Mouse (Mus musculus) liver, embryonic 18 days (tissue): ENCODE results near the gene Brinp2. TPM values are rescaled to one million over a fixed set of nuclear protein-coding genes. Genes with fewer than 3 reads are reported as not detected.

Experiments
- polyA plus RNA-seq: library from polyadenylated mRNA; depleted of rRNA; stranded (reverse); fragments of >200 nt; gene quantifications from 2 replicates; pipeline ENCODE4 v1.2.3, GENCODE M21; 2012; rRNA removed

Brinp2 gene
- polyA plus RNA-seq, result 0.01 TPM in 2 replicates

DNA sequence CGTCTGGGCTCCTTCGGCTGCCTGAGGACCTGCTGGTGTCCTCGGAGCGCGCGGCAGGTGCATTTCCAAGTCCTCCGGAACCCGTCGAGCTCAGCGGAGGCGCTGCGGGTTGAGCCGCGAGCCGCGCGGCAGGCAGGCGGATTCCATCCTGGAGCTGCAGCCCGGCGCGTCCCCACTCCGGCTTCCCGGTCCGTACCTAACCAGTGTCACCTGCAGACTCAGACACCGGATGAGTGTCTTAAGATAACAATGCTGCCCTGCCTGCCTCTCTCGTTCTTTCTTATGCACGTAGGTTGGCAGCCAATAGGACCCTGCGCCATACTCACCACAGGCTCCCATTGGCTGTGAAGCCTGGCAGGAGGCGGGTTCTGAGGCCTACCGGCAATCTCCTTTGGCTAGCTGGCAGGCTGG, at the start of gene Brinp2:
Brinp2 (minus strand) TSS at position 276 of the 411 bp plus-strand sequence.

DNA sequence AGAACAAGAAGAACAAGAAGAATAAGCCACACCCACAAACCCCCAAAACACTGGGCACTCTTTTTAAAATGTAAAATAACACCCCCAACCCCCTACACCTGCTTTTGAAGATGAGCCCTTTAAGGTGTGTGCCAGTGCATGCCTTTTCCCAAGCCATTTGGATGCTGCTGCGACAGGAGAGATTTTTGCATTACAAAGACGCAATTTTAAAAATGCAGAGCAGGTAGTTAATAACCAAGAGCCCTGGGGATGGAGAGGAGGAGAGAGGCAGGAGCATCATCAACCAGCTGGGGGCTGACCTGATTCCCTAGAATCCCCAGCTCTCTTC, 5.8 kb upstream of the Brinp2 start, which contains the start of gene Astn1:
Astn1 (plus strand) TSS at position 310 of the 328 bp plus-strand sequence.

Other genes with a start within 250 kb of the Brinp2 start
- 0.03 and 0.04 TPM in 2 replicates for gene Astn1, start 5.9 kb upstream of the Brinp2 start, polyA plus RNA-seq